28 mouse cellular contexts compared by ENCODE assay signal in the genomic region with DNA sequence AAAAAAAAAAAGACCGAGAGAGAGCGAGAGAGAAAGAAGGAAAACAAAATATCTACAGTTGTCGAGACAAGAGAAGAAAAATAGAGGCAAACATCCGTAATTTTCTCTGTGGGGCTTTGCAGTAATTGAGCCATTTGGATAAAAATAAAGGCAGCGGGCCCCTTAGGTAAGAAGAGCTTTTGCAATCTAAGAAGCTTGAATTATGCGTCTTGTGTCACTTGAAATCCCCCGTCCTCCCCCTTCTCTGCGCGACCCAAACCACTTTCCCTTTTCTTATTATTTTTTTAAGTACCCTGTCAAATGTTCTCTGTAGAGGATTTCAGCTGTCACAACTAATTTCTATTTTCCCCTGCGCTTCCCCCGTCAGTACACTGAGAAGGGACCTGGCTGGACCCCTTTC. TPM values are rescaled to one million over a fixed set of nuclear protein-coding genes. Genes with fewer than 3 reads are reported as not detected.
DNase-seq lines count a peak whose midpoint lies in the region; ATAC-seq and TF ChIP-seq lines count a peak whose summit lies in the region.
"Had no signal": no experiment of that assay in that cellular context is flagged by ENCODE, and none has a peak within 500 bp of the region (broad histone marks: within the 10 kb centered on the region; RNA-seq: fewer than 3 reads in every experiment).

No protein-coding gene starts in this region.

- no peak overlapping the region for H3K4me2 ChIP-seq in forebrain, embryonic 14.5 days (ENCODE audit: low read length)
- H3K4me2 ChIP-seq in forebrain, embryonic 11.5 days (ENCODE audit: low read depth, low read length, severe bottlenecking), result no peak overlapping the region
- no peak overlapping the region for H3K4me2 ChIP-seq in forebrain, postnatal 0 days (ENCODE audit: low read depth)
- no peak overlapping the region for H3K4me2 ChIP-seq in forebrain, embryonic 13.5 days
- no peak overlapping the region for H3K4me2 ChIP-seq in midbrain, embryonic 11.5 days
- no peak overlapping the region for H3K4me2 ChIP-seq in midbrain, embryonic 13.5 days (replicated peaks)
- peak overlapping the region; percentile 9; the same call in 1 of the 2 replicates for H3K4me2 ChIP-seq in embryonic facial prominence, embryonic 13.5 days
- H3K4me2 ChIP-seq: embryonic facial prominence, embryonic 15.5 days; heart, embryonic 13.5 days; hindbrain, embryonic 15.5 days; intestine, embryonic 15.5 days had no signal

- ATAC-seq in forebrain, embryonic 14.5 days, result no peak
- no peak for ATAC-seq in forebrain, embryonic 11.5 days (replicated peaks; ENCODE audit: low FRiP score)
- peak; percentile 27; the same call in 1 of the 2 replicates for ATAC-seq in forebrain, postnatal 0 days
- ATAC-seq in forebrain, embryonic 13.5 days, result no peak
- no peak for ATAC-seq in midbrain, embryonic 11.5 days (ENCODE audit: low FRiP score)
- no peak for ATAC-seq in midbrain, embryonic 13.5 days
- no peak for ATAC-seq in embryonic facial prominence, embryonic 13.5 days (ENCODE audit: insufficient number of reproducible peaks, insufficient read depth, low FRiP score, low TSS enrichment, low read depth)
- ATAC-seq: intestine, embryonic 15.5 days; Patski had no signal

- H3K27ac ChIP-seq in forebrain, embryonic 14.5 days (ENCODE audit: low read depth, low read length), result 0 out of 2 replicates have a peak overlapping the region, but pooled peaks have one; percentile 14
- no peak overlapping the region for H3K27ac ChIP-seq in forebrain, embryonic 11.5 days (ENCODE audit: low read depth, low read length)
- no peak overlapping the region for H3K27ac ChIP-seq in forebrain, postnatal 0 days (ENCODE audit: low read depth, low read length)
- no peak overlapping the region for H3K27ac ChIP-seq in forebrain, embryonic 13.5 days
- H3K27ac ChIP-seq in midbrain, embryonic 11.5 days (ENCODE audit: low read depth, low read length), result no peak overlapping the region
- no peak overlapping the region for H3K27ac ChIP-seq in midbrain, embryonic 13.5 days
- 0 out of 2 replicates have a peak overlapping the region, but pooled peaks have one; percentile 28 for H3K27ac ChIP-seq in embryonic facial prominence, embryonic 13.5 days
- H3K27ac ChIP-seq: embryonic facial prominence, embryonic 15.5 days; heart, adult 2 months; heart, embryonic 10.5 days; heart, embryonic 13.5 days; hindbrain, embryonic 15.5 days; intestine, embryonic 15.5 days had no signal

- no peak overlapping the region for H3K9ac ChIP-seq in forebrain, embryonic 14.5 days (ENCODE audit: low read length)
- H3K9ac ChIP-seq in forebrain, embryonic 11.5 days (ENCODE audit: low read length), result no peak overlapping the region
- H3K9ac ChIP-seq in forebrain, postnatal 0 days, result no peak overlapping the region
- H3K9ac ChIP-seq in forebrain, embryonic 13.5 days, result no peak overlapping the region
- H3K9ac ChIP-seq in midbrain, embryonic 11.5 days (ENCODE audit: low read length), result 0 out of 2 replicates have a peak overlapping the region, but pooled peaks have one; percentile 5
- no peak overlapping the region for H3K9ac ChIP-seq in midbrain, embryonic 13.5 days (replicated peaks)
- H3K9ac ChIP-seq in embryonic facial prominence, embryonic 13.5 days, result no peak overlapping the region
- H3K9ac ChIP-seq: embryonic facial prominence, embryonic 15.5 days; heart, embryonic 13.5 days; hindbrain, embryonic 15.5 days; intestine, embryonic 15.5 days had no signal

- no peaks in the 10 kb centered on the region for H3K36me3 ChIP-seq in forebrain, embryonic 14.5 days (ENCODE audit: control insufficient read depth, insufficient read depth, low read length)
- H3K36me3 ChIP-seq in forebrain, embryonic 11.5 days (ENCODE audit: control insufficient read depth, insufficient read depth, low read length), result no peaks in the 10 kb centered on the region
- no peaks in the 10 kb centered on the region for H3K36me3 ChIP-seq in forebrain, postnatal 0 days (ENCODE audit: insufficient read depth)
- no peaks in the 10 kb centered on the region for H3K36me3 ChIP-seq in forebrain, embryonic 13.5 days (ENCODE audit: poor library complexity, severe bottlenecking)
- H3K36me3 ChIP-seq in midbrain, embryonic 11.5 days (ENCODE audit: control insufficient read depth, insufficient read depth, low read length), result no peaks in the 10 kb centered on the region
- no peaks in the 10 kb centered on the region for H3K36me3 ChIP-seq in midbrain, embryonic 13.5 days
- no peaks in the 10 kb centered on the region for H3K36me3 ChIP-seq in embryonic facial prominence, embryonic 13.5 days
- H3K36me3 ChIP-seq: embryonic facial prominence, embryonic 15.5 days; G1E; heart, embryonic 10.5 days; heart, embryonic 13.5 days; hindbrain, embryonic 15.5 days; intestine, embryonic 15.5 days had no signal

- 37% methylated on average over 11 of the region's 11 CpGs for WGBS in forebrain, embryonic 14.5 days
- 60% methylated on average over 11 of the region's 11 CpGs for WGBS in forebrain, embryonic 11.5 days
- 32% methylated on average over 11 of the region's 11 CpGs for WGBS in forebrain, postnatal 0 days
- 39% methylated on average over 11 of the region's 11 CpGs for WGBS in forebrain, embryonic 13.5 days
- WGBS in midbrain, embryonic 11.5 days, result 70% methylated on average over 11 of the region's 11 CpGs
- WGBS in midbrain, embryonic 13.5 days, result 49% methylated on average over 11 of the region's 11 CpGs
- WGBS in embryonic facial prominence, embryonic 13.5 days, result 25% methylated on average over 11 of the region's 11 CpGs

- no peak overlapping the region for H3K4me3 ChIP-seq in forebrain, embryonic 14.5 days (ENCODE audit: low read depth, low read length)
- no peak overlapping the region for H3K4me3 ChIP-seq in forebrain, embryonic 11.5 days (ENCODE audit: low read depth, low read length)
- no peak overlapping the region for H3K4me3 ChIP-seq in forebrain, postnatal 0 days (ENCODE audit: low read depth, low read length)
- H3K4me3 ChIP-seq in forebrain, embryonic 13.5 days, result no peak overlapping the region
- H3K4me3 ChIP-seq in midbrain, embryonic 11.5 days (ENCODE audit: low read depth, low read length), result no peak overlapping the region
- no peak overlapping the region for H3K4me3 ChIP-seq in midbrain, embryonic 13.5 days (replicated peaks)
- no peak overlapping the region for H3K4me3 ChIP-seq in embryonic facial prominence, embryonic 13.5 days
- H3K4me3 ChIP-seq: embryonic facial prominence, embryonic 15.5 days; heart, adult 2 months; heart, embryonic 10.5 days; heart, embryonic 13.5 days; hindbrain, embryonic 15.5 days; intestine, embryonic 15.5 days had no signal

- peak; percentile 43 for DNase-seq in forebrain, embryonic 14.5 days (ENCODE audit: low spot score)
- DNase-seq in forebrain, embryonic 11.5 days (ENCODE audit: low spot score), result no peak
- no peak for DNase-seq in forebrain, postnatal 0 days
- peak; percentile 75 for DNase-seq in midbrain, embryonic 11.5 days (ENCODE audit: low spot score, missing footprints)
- DNase-seq in adrenal gland, adult 18-20 months (ENCODE audit: low spot score in 2 of 2), result no peak
- DNase-seq: adrenal gland, adult 2 months; adrenal gland, postnatal 14 days; B cell, adult 2 months; cerebellum, adult 11-12 months; cerebellum, adult 8-10 months; cerebellum, postnatal 14 days; gastrocnemius, postnatal 10 days; gastrocnemius, postnatal 36 days; heart, adult 2 months; heart, postnatal 14 days; heart, postnatal 4 days; kidney, adult 11 months; kidney, adult 8-10 months had no signal

- no peaks in the 10 kb centered on the region for H3K9me3 ChIP-seq in forebrain, embryonic 14.5 days (replicated peaks; ENCODE audit: control insufficient read depth, low read length)
- H3K9me3 ChIP-seq in forebrain, embryonic 11.5 days (ENCODE audit: control insufficient read depth, low read length), result no peaks in the 10 kb centered on the region
- no peaks in the 10 kb centered on the region for H3K9me3 ChIP-seq in forebrain, postnatal 0 days (ENCODE audit: low read length)
- H3K9me3 ChIP-seq in forebrain, embryonic 13.5 days (replicated peaks), result no peaks in the 10 kb centered on the region
- no peaks in the 10 kb centered on the region for H3K9me3 ChIP-seq in midbrain, embryonic 11.5 days (ENCODE audit: control insufficient read depth, low read length)
- H3K9me3 ChIP-seq in midbrain, embryonic 13.5 days, result no peaks in the 10 kb centered on the region
- no peaks in the 10 kb centered on the region for H3K9me3 ChIP-seq in embryonic facial prominence, embryonic 13.5 days
- H3K9me3 ChIP-seq: embryonic facial prominence, embryonic 15.5 days; G1E; heart, embryonic 10.5 days; heart, embryonic 13.5 days; hindbrain, embryonic 15.5 days; intestine, embryonic 15.5 days had no signal

- no peaks in the 10 kb centered on the region; the same call in 1 of the 2 replicates for H3K4me1 ChIP-seq in forebrain, embryonic 14.5 days (ENCODE audit: control insufficient read depth, insufficient read depth, low read length)
- H3K4me1 ChIP-seq in forebrain, embryonic 11.5 days (replicated peaks; ENCODE audit: control insufficient read depth, insufficient read depth, low read length), result no peaks in the 10 kb centered on the region
- no peaks in the 10 kb centered on the region for H3K4me1 ChIP-seq in forebrain, postnatal 0 days (ENCODE audit: insufficient read depth)
- peaks cover 19% of the 10 kb centered on the region for H3K4me1 ChIP-seq in forebrain, embryonic 13.5 days
- peaks cover 2% of the 10 kb centered on the region; the same call in 1 of the 2 replicates for H3K4me1 ChIP-seq in midbrain, embryonic 11.5 days (ENCODE audit: control insufficient read depth, insufficient read depth, low read length)
- H3K4me1 ChIP-seq in midbrain, embryonic 13.5 days (replicated peaks), result peaks cover 4% of the 10 kb centered on the region
- H3K4me1 ChIP-seq in embryonic facial prominence, embryonic 13.5 days, result peaks cover 11% of the 10 kb centered on the region
- H3K4me1 ChIP-seq: heart, embryonic 10.5 days; heart, embryonic 13.5 days; hindbrain, embryonic 15.5 days; intestine, embryonic 15.5 days had no signal

- no peaks in the 10 kb centered on the region for H3K27me3 ChIP-seq in forebrain, embryonic 14.5 days (replicated peaks; ENCODE audit: control insufficient read depth, insufficient read depth, low read length)
- no peaks in the 10 kb centered on the region for H3K27me3 ChIP-seq in forebrain, embryonic 11.5 days (ENCODE audit: control insufficient read depth, insufficient read depth, low read length)
- H3K27me3 ChIP-seq in forebrain, postnatal 0 days (ENCODE audit: insufficient read depth, low read length), result no peaks in the 10 kb centered on the region
- peaks cover 26% of the 10 kb centered on the region for H3K27me3 ChIP-seq in forebrain, embryonic 13.5 days
- no peaks in the 10 kb centered on the region for H3K27me3 ChIP-seq in midbrain, embryonic 11.5 days (ENCODE audit: control insufficient read depth, insufficient read depth, low read length)
- H3K27me3 ChIP-seq in midbrain, embryonic 13.5 days, result peaks cover 19% of the 10 kb centered on the region; the same call in 1 of the 2 replicates
- H3K27me3 ChIP-seq in embryonic facial prominence, embryonic 13.5 days, result no peaks in the 10 kb centered on the region
- H3K27me3 ChIP-seq: embryonic facial prominence, embryonic 15.5 days; hindbrain, embryonic 15.5 days; intestine, embryonic 15.5 days had no signal

- no peak for TF ChIP-seq CTCF in forebrain, postnatal 0 days (IDR thresholded peaks at IDR 0.05; ENCODE audit: low read depth)

RNA-seq across cellular contexts. Expression of a gene that starts 24.7 kb away (rescaled TPM):
- 51.2 and 56.6 TPM in 2 replicates for polyA plus RNA-seq in forebrain, embryonic 14.5 days (2014; fragmentation: Nextera tagmentation; extraction: Ambion mirVana)
- polyA plus RNA-seq in forebrain, embryonic 11.5 days (2014; fragmentation: Nextera tagmentation; extraction: Ambion mirVana), result 102 and 106 TPM in 2 replicates
- 29.9 and 31.5 TPM in 2 replicates for total RNA-seq in forebrain, postnatal 0 days (2014; rRNA removed)
- polyA plus RNA-seq in forebrain, postnatal 0 days (2015; fragmentation: Nextera tagmentation; extraction: Ambion mirVana), result 26.6 and 38.7 TPM in 2 replicates
- 72.7 and 76.5 TPM in 2 replicates for polyA plus RNA-seq in forebrain, embryonic 13.5 days (2015; fragmentation: Nextera tagmentation; extraction: Ambion mirVana)
- 92.6 and 97.5 TPM in 2 replicates for polyA plus RNA-seq in midbrain, embryonic 11.5 days (2014; fragmentation: Nextera tagmentation; extraction: Ambion mirVana)
- polyA plus RNA-seq in midbrain, embryonic 13.5 days (2015; fragmentation: Nextera tagmentation; extraction: Ambion mirVana), result 61.5 and 65.3 TPM in 2 replicates
- polyA plus RNA-seq in embryonic facial prominence, embryonic 13.5 days (2015; fragmentation: Nextera tagmentation; extraction: Ambion mirVana), result 102 and 105 TPM in 2 replicates
- total RNA-seq in adrenal gland, adult 18-20 months (2021), result 10 to 100 TPM; 37.2 to 46.5 TPM

Comparison
In these comparisons a context has a peak if more than half of its experiments do, and no peak if none do; other contexts are left out.
1. DNase-seq: peak in forebrain, embryonic 14.5 days (single experiment) and midbrain, embryonic 11.5 days (single experiment); none in forebrain, embryonic 11.5 days (single experiment), forebrain, postnatal 0 days (single experiment) and adrenal gland, adult 18-20 months (0 of 2).
2. H3K27ac ChIP-seq: peak in forebrain, embryonic 14.5 days (single experiment) and embryonic facial prominence, embryonic 13.5 days (single experiment); none in forebrain, embryonic 11.5 days (single experiment), forebrain, postnatal 0 days (single experiment), forebrain, embryonic 13.5 days (single experiment), midbrain, embryonic 11.5 days (single experiment) and midbrain, embryonic 13.5 days (single experiment).